Mouse (Mus musculus): Measurements from ENCODE around the gene Kbtbd2. TPM values are rescaled to one million over a fixed set of nuclear protein-coding genes. Genes with fewer than 3 reads are reported as not detected.

The Kbtbd2 gene
- total and polyA plus RNA-seq, 3 experiments, result 13.2 to 50.7 (median 26.0) TPM

GRCm38 (mm10) chr6:56756117-56756516, 41.5 kb downstream of the Kbtbd2 start:
- TF ChIP-seq MAFK (IDR thresholded peaks at IDR 0.05; ENCODE audit: borderline replicate concordance, low read depth, low read length), result no peak
- no peak for TF ChIP-seq CHD2 (IDR thresholded peaks at IDR 0.05; ENCODE audit: low read length)
- no peak for TF ChIP-seq TBP (IDR thresholded peaks at IDR 0.05; ENCODE audit: low read depth, low read length)
- TF ChIP-seq RAD21 (IDR thresholded peaks at IDR 0.05; ENCODE audit: low read depth, low read length), result no peak
- TF ChIP-seq TCF12 (IDR thresholded peaks at IDR 0.05; ENCODE audit: low read depth, low read length), result no peak
- TF ChIP-seq MYC (IDR thresholded peaks at IDR 0.05; ENCODE audit: low read depth, low read length), result no peak
- TF ChIP-seq MYB (IDR thresholded peaks at IDR 0.05; ENCODE audit: low read depth, low read length), result no peak
- TF ChIP-seq SIN3A (IDR thresholded peaks at IDR 0.05; ENCODE audit: low read length), result no peak
- TF ChIP-seq ZC3H11A (IDR thresholded peaks at IDR 0.05; ENCODE audit: low read depth, low read length), result no peak
- TF ChIP-seq MAX (IDR thresholded peaks at IDR 0.05; ENCODE audit: low read length), result no peak
- no peak for TF ChIP-seq USF1 (IDR thresholded peaks at IDR 0.05; ENCODE audit: low read depth, low read length)
- TF ChIP-seq ZMIZ1 (IDR thresholded peaks at IDR 0.05; ENCODE audit: low read depth, low read length), result no peak
- TF ChIP-seq HCFC1 (IDR thresholded peaks at IDR 0.05; ENCODE audit: low read depth, low read length), result no peak
- no peak for TF ChIP-seq ETS1 (IDR thresholded peaks at IDR 0.05; ENCODE audit: low read depth, low read length)
- TF ChIP-seq CHD1 (IDR thresholded peaks at IDR 0.05; ENCODE audit: low read depth, low read length), result no peak
- TF ChIP-seq EP300 (IDR thresholded peaks at IDR 0.05; ENCODE audit: low read depth in 1 of 2, low read length in 2 of 2), result no peak
- TF ChIP-seq UBTF (IDR thresholded peaks at IDR 0.05; ENCODE audit: borderline replicate concordance, insufficient read depth, low read depth, low read length), result no peak
- TF ChIP-seq MAZ (IDR thresholded peaks at IDR 0.05; ENCODE audit: low read depth, low read length), result no peak
- no peak for TF ChIP-seq JUND (IDR thresholded peaks at IDR 0.05; ENCODE audit: low read depth, low read length)
- TF ChIP-seq SMC3 (IDR thresholded peaks at IDR 0.05; ENCODE audit: low read depth, low read length), result no peak
- Histone ChIP-seq H3K27ac (ENCODE audit: control insufficient read depth, low read depth, low read length) (no peak overlapping the region), H3K4me3 (ENCODE audit: control insufficient read depth in 1 of 2, insufficient read depth in 1 of 2, low read depth in 2 of 2, low read length in 2 of 2) (no peak overlapping the region), H3K36me3 (ENCODE audit: control insufficient read depth in 1 of 2, insufficient read depth in 2 of 2, low read length in 2 of 2) (peaks cover 0 to 16% of the 10 kb centered on the region in 2 experiments; a peak in 2 of 4 replicates), H3K27me3 (ENCODE audit: control insufficient read depth in 1 of 2, insufficient read depth in 2 of 2, low read length in 2 of 2) (no peaks in the 10 kb centered on the region), H3K79me2 (ENCODE audit: control insufficient read depth, insufficient read depth, low read length, poor library complexity) (no peaks in the 10 kb centered on the region), H3K4me1 (ENCODE audit: control insufficient read depth in 1 of 2, insufficient read depth in 2 of 2, low read length in 2 of 2) (no peaks in the 10 kb centered on the region), H3K9ac (ENCODE audit: control insufficient read depth, low read depth, low read length, poor library complexity, severe bottlenecking) (no peak overlapping the region), H3K9me3 (replicated peaks; ENCODE audit: insufficient read depth, low read length) (no peaks in the 10 kb centered on the region)
- no peak for DNase-seq (ENCODE audit: low read depth, low spot score)

- Histone ChIP-seq H3K4me1 (ENCODE audit: control insufficient read depth in 1 of 2, insufficient read depth in 2 of 2, low read length in 2 of 2) (no peaks in the 10 kb centered on the region), H3K4me3 (ENCODE audit: control insufficient read depth in 1 of 2, insufficient read depth in 1 of 2, low read depth in 2 of 2, low read length in 2 of 2) (no peak overlapping the region), H3K36me3 (ENCODE audit: control insufficient read depth in 1 of 2, insufficient read depth in 2 of 2, low read length in 2 of 2) (peaks cover 0 to 16% of the 10 kb centered on the region in 2 experiments; a peak in 2 of 4 replicates), H3K27ac (ENCODE audit: control insufficient read depth, low read depth, low read length) (no peak overlapping the region), H3K9ac (ENCODE audit: control insufficient read depth, low read depth, low read length, poor library complexity, severe bottlenecking) (no peak overlapping the region), H3K27me3 (ENCODE audit: control insufficient read depth in 1 of 2, insufficient read depth in 2 of 2, low read length in 2 of 2) (no peaks in the 10 kb centered on the region), H3K9me3 (replicated peaks; ENCODE audit: insufficient read depth, low read length) (no peaks in the 10 kb centered on the region), H3K79me2 (ENCODE audit: control insufficient read depth, insufficient read depth, low read length, poor library complexity) (no peaks in the 10 kb centered on the region)
- no peak for DNase-seq (ENCODE audit: low read depth, low spot score)
- TF ChIP-seq CHD2 (IDR thresholded peaks at IDR 0.05; ENCODE audit: low read length), result no peak
- TF ChIP-seq E2F4 (IDR thresholded peaks at IDR 0.05; ENCODE audit: borderline replicate concordance, low read depth, low read length), result no peak
- no peak for TF ChIP-seq JUND (IDR thresholded peaks at IDR 0.05; ENCODE audit: low read depth, low read length)
- no peak for TF ChIP-seq MYB (IDR thresholded peaks at IDR 0.05; ENCODE audit: low read depth, low read length)
- no peak for TF ChIP-seq TCF12 (IDR thresholded peaks at IDR 0.05; ENCODE audit: low read depth, low read length)
- TF ChIP-seq MAZ (IDR thresholded peaks at IDR 0.05; ENCODE audit: low read depth, low read length), result no peak
- TF ChIP-seq MAFK (IDR thresholded peaks at IDR 0.05; ENCODE audit: borderline replicate concordance, low read depth, low read length), result no peak
- TF ChIP-seq CTCF (IDR thresholded peaks at IDR 0.05 in 2 of 3, conservative IDR thresholded peaks at IDR 0.05 in 1 of 3; ENCODE audit: control insufficient read depth in 1 of 3, insufficient read depth in 1 of 3, low read depth in 2 of 3, low read length in 3 of 3, poor library complexity in 1 of 3, severe bottlenecking in 1 of 3), result no peak
- TF ChIP-seq RAD21 (IDR thresholded peaks at IDR 0.05; ENCODE audit: low read depth, low read length), result no peak
- no peak for TF ChIP-seq SMC3 (IDR thresholded peaks at IDR 0.05; ENCODE audit: low read depth, low read length)
- TF ChIP-seq MEF2A (IDR thresholded peaks at IDR 0.05; ENCODE audit: extremely low read depth, insufficient replicate concordance, low read depth, low read length, poor library complexity, severe bottlenecking), result no peak
- no peak for TF ChIP-seq EP300 (IDR thresholded peaks at IDR 0.05; ENCODE audit: low read depth in 1 of 2, low read length in 2 of 2)
- TF ChIP-seq CHD1 (IDR thresholded peaks at IDR 0.05; ENCODE audit: low read depth, low read length), result no peak
- TF ChIP-seq NELFE (IDR thresholded peaks at IDR 0.05; ENCODE audit: low read depth, low read length), result no peak
- no peak for TF ChIP-seq POLR2A (IDR thresholded peaks at IDR 0.05; ENCODE audit: control insufficient read depth in 1 of 2, insufficient read depth in 1 of 2, low read depth in 1 of 2, low read length in 2 of 2, poor library complexity in 1 of 2)
- no peak for TF ChIP-seq SIN3A (IDR thresholded peaks at IDR 0.05; ENCODE audit: low read length)
- no peak for TF ChIP-seq TBP (IDR thresholded peaks at IDR 0.05; ENCODE audit: low read depth, low read length)
- TF ChIP-seq GATA1 (IDR thresholded peaks at IDR 0.05; ENCODE audit: low read depth, low read length), result no peak
- TF ChIP-seq MAX (IDR thresholded peaks at IDR 0.05; ENCODE audit: low read length), result no peak
Observed at GRCm38 (mm10) chr6:56753719-56754118, 43.9 kb downstream of the Kbtbd2 start.

Data from MEL (cell line).